Mouse (Mus musculus) spleen, postnatal 36 days (tissue): Measurements from ENCODE around the gene Grin3b.
A peak's percentile ranks its signal among the peaks of the same experiment; 100 is the strongest.

Experiments
- DNase-seq, 2 experiments: peaks; one replicate each; pipeline ENCODE4 v3.0.0; 2022; ENCODE audit warnings: low spot score in 2 of 2, mixed read lengths in 1 of 2

Gene Grin3b

GRCm38 (mm10) chr10:80016931-80017330, 46.4 kb downstream of the Grin3b start:
- no peak for DNase-seq

- DNase-seq, result peak; percentile 96 to 97
These were observed 46.8 kb downstream of the Grin3b start for GRCm38 (mm10) chr10:80017361-80017760.

GRCm38 (mm10) chr10:80017771-80018170, 47.3 kb downstream of the Grin3b start:
- peak in 1 of 2 experiments; percentile 47 for DNase-seq

- DNase-seq, result peak; percentile 78 to 83
These were observed 48.3 kb downstream of the Grin3b start for GRCm38 (mm10) chr10:80018739-80019297.

- DNase-seq, result no peak
These were observed 49.1 kb downstream of the Grin3b start for GRCm38 (mm10) chr10:80019471-80020131.

- no peak for DNase-seq
These were observed 49.7 kb downstream of the Grin3b start for GRCm38 (mm10) chr10:80020191-80020590.

- DNase-seq, result no peak
These were observed 50.2 kb downstream of the Grin3b start for GRCm38 (mm10) chr10:80020603-80021319.

- DNase-seq, result no peak
These were observed 50.8 kb downstream of the Grin3b start for GRCm38 (mm10) chr10:80021320-80021641.

GRCm38 (mm10) chr10:80022164-80022563, 51.6 kb downstream of the Grin3b start:
- DNase-seq, result no peak

GRCm38 (mm10) chr10:80022806-80023205, 52.3 kb downstream of the Grin3b start:
- DNase-seq, result no peak

GRCm38 (mm10) chr10:80023758-80024157, 53.2 kb downstream of the Grin3b start:
- no peak for DNase-seq

GRCm38 (mm10) chr10:80024229-80025043, 53.9 kb downstream of the Grin3b start:
- peak; percentile 90 for DNase-seq

- DNase-seq, result no peak
These were observed 54.5 kb downstream of the Grin3b start for GRCm38 (mm10) chr10:80025044-80025347.

- DNase-seq, result no peak
These were observed 54.9 kb downstream of the Grin3b start for GRCm38 (mm10) chr10:80025463-80025862.

- no peak for DNase-seq
These were observed 55.4 kb downstream of the Grin3b start for GRCm38 (mm10) chr10:80025889-80026288.
